Mouse (Mus musculus) bone marrow, adult 2 months (tissue): ENCODE measurements around the gene Mtss1l. TPM values are rescaled to one million over a fixed set of nuclear protein-coding genes. Genes with fewer than 3 reads are reported as not detected.
"Not testable (repeated sequence)": the region's sequence is repeated elsewhere in the genome, so short reads cannot be mapped to it uniquely, and the experiment has no call there.

Experiments
- H3K27ac ChIP-seq: fragments of 200-500 bp; 2 replicates; pipeline ENCODE4 v1.5.1; 2012; ENCODE audit warnings: low read depth, mild to moderate bottlenecking, control low read depth, inconsistent platforms, low read length; ENCODE audit not compliant: control insufficient read depth, poor library complexity, insufficient read depth
- H3K4me1 ChIP-seq: fragments of 200-500 bp; 2 replicates; pipeline ENCODE4 v1.6.1; 2011; ENCODE audit warnings: low read length; ENCODE audit not compliant: control insufficient read depth, insufficient read depth
- H3K4me3 ChIP-seq: fragments of 200-500 bp; replicated peaks from 2 replicates; pipeline ENCODE3; 2011; ENCODE audit warnings: mild to moderate bottlenecking, low read depth, low read length, control low read depth; ENCODE audit not compliant: control insufficient read depth
- CTCF ChIP-seq: fragments of 200-500 bp; IDR thresholded peaks from 2 replicates; pipeline ENCODE4 v1.5.1; 2011; ENCODE audit warnings: low read length, control low read depth; ENCODE audit not compliant: control insufficient read depth, insufficient read depth
- POLR2A ChIP-seq: fragments of 200-500 bp; IDR thresholded peaks from 2 replicates; pipeline ENCODE4 v1.6.1; 2011; ENCODE audit warnings: low read depth, mild to moderate bottlenecking, control low read depth, low read length, borderline replicate concordance; ENCODE audit not compliant: control insufficient read depth
- WGBS: fragments of 180-500 bp; shearing (Covaris S2); methylation state at CpG from one replicate; pipeline ENCODE4 v1.1.7; 2018; 5-methylcytosine and 5-hydroxymethylcytosine counted together
- polyA plus RNA-seq: library from polyadenylated mRNA; stranded (reverse); fragments of >200 nt; gene quantifications from 2 replicates; pipeline ENCODE4 v1.2.4, GENCODE M21; 2011; ENCODE audit warnings: low replicate concordance; ENCODE audit not compliant: missing spikeins, insufficient read depth, insufficient read length

Gene Mtss1l
- polyA plus RNA-seq, 1 experiment: 7.6 TPM

DNA sequence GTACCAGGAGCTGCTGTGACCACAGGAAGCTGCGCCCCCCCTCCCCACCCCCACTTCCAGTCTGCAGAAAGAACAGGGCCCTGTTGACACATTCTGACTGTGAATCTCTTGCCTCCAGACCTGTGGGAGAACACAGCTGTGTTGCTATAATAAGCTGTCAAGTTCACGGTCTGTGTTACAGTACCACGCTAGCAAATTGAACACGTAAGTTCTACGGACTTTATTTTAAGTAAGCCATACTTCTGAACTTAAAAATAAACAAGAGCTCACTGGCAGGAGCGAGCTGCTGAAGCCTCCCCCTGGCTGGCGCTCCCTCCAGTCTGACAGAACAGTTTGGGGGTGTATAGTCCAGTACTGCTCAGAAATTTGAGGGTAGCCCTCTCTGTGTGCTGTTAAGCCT lies 51.2 kb downstream of the Mtss1l start:
- Histone ChIP-seq H3K27ac (no peak overlapping the region), H3K4me1 (no peaks in the 10 kb centered on the region), H3K4me3 (no peak overlapping the region)
- 38% methylated on average over 7 of the region's 7 CpGs for WGBS
- TF ChIP-seq CTCF (no peak), POLR2A (no peak)

DNA sequence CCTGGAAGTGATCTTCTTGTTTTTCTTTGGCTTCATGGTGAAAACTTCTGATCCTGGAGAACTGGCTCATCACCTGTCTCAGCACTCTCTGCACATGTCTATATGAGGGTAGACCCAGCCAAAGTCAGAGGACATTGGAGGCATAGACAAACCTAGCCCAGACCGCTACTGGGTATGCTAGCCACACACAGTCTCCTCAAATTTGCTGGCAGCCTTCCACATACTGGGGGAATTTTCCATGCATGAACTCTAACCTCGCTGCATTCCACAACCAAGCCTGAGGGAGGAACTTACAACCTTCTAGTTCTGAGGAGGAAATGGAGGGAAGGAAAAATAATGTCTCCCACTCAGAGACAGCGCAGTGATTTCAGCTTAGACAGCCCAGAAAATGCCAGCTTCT lies 52.8 kb downstream of the Mtss1l start:
- TF ChIP-seq POLR2A (no peak), CTCF (no peak)
- H3K27ac ChIP-seq: no peak overlapping the region
- no peak overlapping the region for H3K4me3 ChIP-seq
- no peaks in the 10 kb centered on the region for H3K4me1 ChIP-seq
- WGBS: 86% methylated on average over 3 of the region's 3 CpGs

DNA sequence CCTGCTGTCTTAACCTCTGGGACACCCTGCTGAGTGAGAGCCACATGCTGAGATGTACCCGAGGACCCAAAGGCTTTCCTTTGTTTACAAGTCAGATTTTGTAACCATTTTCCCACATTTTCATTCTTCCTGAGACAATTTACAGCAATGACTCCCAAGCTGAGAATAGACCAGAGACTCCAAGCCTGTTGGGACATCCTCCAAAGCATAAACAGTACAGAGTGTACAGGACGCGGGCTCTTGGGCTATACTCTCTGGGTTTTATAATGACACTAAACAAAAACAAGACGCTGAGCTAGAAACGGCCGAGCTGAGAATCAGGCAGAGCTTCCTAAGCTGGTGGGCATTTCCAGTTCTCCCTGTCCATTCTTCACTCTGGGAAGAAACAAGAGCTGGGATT lies 53.4 kb downstream of the Mtss1l start:
- H3K27ac ChIP-seq: no peak overlapping the region
- no peak for TF ChIP-seq POLR2A
- no peak for TF ChIP-seq CTCF
- WGBS: 86% methylated on average over 6 of the region's 6 CpGs
- no peaks in the 10 kb centered on the region for H3K4me1 ChIP-seq
- H3K4me3 ChIP-seq: no peak overlapping the region

GRCm38 (mm10) chr8:110775316-110775715 lies 54.0 kb downstream of the Mtss1l start:
- Histone ChIP-seq H3K27ac (no peak overlapping the region), H3K4me3 (no peak overlapping the region), H3K4me1 (no peaks in the 10 kb centered on the region)
- 75% methylated on average over 8 of the region's 8 CpGs for WGBS
- TF ChIP-seq CTCF (peak; percentile 31; the same call in 1 of the 2 replicates), POLR2A (no peak)

DNA sequence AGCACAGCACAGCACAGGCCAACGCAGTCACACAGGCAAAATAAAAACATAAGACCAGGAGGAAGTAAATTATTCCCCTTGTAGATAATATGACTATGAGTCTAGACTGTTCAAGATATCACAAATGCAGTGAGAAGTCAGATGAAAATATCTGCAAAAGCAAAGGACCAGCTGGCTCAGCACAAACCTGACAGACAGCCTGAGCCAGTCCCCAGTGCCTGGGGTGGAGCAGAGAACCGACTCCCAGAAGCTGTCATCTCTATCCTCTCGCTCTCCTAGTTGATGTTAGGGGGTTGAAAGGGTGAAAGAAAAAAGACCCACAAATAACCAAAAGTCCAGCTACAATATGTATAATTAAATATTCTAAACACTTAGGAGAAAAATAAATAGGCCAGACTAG lies 54.4 kb downstream of the Mtss1l start:
- Histone ChIP-seq H3K27ac (no peak overlapping the region), H3K4me3 (no peak overlapping the region), H3K4me1 (no peaks in the 10 kb centered on the region)
- TF ChIP-seq POLR2A: no peak
- no peak for TF ChIP-seq CTCF
- 80% methylated on average over 3 of the region's 3 CpGs for WGBS

DNA sequence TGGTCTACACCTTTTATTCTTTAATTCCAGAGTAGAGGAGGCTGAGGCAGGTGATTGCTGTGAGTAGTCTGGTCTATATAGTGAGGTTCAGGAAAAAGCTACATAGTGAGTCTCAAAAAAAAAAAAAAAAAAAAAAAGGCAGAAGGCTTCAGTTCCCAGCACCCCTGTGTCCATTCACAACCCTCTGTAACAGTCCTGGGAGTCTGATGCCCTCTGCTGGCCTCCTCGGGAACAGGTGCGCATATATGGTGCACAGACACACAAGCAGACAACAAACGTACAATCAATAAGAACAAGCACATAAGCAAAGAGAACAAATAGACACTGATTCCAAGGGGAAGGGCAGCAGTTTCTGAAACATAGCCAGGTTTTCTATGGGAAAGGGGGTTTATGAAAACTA lies 55.1 kb downstream of the Mtss1l start:
- Histone ChIP-seq H3K27ac (no peak overlapping the region), H3K4me1 (no peaks in the 10 kb centered on the region), H3K4me3 (no peak overlapping the region)
- TF ChIP-seq CTCF: 0 out of 2 replicates have a peak, but pooled peaks have one; percentile 1
- no peak for TF ChIP-seq POLR2A
- WGBS: 91% methylated on average over 3 of the region's 3 CpGs

DNA sequence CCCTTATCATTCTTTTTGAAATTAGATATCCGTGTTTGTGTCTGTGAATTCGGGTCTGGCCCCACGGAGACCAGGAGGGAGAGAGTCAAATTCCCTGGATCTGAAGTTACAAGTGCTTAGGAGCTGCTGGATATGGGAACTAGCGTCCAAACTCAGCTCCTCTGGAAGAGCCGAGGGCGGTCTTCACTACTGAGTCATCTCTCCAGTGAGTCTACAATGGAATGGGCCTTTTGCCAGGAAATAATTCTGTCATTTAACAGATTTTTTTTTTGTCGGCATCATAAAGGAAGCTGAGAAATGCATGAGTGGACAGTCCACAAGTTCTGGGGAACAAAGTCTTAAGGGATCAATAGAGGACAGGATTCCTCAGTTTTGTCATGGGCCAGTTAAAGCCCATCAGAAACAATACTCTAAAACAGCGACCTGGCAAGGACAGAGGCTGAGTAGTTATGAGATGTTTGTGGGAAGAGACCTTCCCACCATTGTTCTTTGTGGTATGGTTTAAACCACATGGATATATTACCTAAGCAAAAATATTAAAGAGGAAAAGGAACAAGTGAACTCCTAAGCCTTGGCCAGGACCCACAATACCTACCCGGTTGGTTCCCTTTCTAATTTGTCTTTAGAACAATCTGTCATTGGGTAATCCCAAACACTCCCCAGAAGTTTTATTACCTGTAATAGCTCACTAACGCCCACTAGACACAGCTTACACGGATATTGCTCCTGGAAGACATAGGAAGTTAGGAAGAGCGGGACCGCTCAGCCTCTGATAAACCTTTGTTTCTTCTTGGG lies 58.8 kb downstream of the Mtss1l start:
- no peak overlapping the region for H3K4me3 ChIP-seq
- H3K27ac ChIP-seq: no peak overlapping the region
- TF ChIP-seq CTCF: no peak
- TF ChIP-seq POLR2A: no peak
- WGBS: 71% methylated on average over 13 of the region's 13 CpGs
- no peaks in the 10 kb centered on the region for H3K4me1 ChIP-seq

DNA sequence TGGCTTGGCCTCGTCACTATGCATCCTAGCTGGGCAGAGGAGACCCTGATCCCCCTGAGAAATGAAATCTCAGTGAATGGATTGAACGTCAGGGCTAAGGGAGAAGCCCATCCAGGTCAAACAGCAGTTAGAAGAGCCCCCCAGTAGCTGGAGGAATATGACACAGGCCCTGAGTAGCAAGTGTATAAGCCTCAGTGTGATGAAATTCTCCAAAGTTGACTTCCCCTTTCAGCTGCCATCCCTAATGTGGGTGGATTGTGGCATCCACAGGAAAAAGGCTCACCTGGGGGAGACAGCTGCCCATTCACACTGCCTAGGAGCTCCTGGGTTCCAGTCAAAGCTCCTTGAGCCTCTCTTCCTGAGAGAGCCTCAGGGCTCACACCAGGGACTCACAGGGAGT lies 64.1 kb downstream of the Mtss1l start:
- Histone ChIP-seq H3K27ac (no peak overlapping the region), H3K4me1 (no peaks in the 10 kb centered on the region), H3K4me3 (no peak overlapping the region)
- TF ChIP-seq POLR2A: no peak
- TF ChIP-seq CTCF: no peak
- WGBS: 63% methylated on average over 2 of the region's 2 CpGs

- H3K27ac ChIP-seq, H3K4me1 ChIP-seq, H3K4me3 ChIP-seq: not testable (repeated sequence)
- 75% methylated on average over 7 of the region's 7 CpGs for WGBS
Observed at GRCm38 (mm10) chr8:110786501-110786900, 65.2 kb downstream of the Mtss1l start.
